Mouse (Mus musculus): ENCODE results near the gene Axdnd1. TPM values are rescaled to one million over a fixed set of nuclear protein-coding genes. Genes with fewer than 3 reads are reported as not detected.
"Not testable (repeated sequence)": the region's sequence is repeated elsewhere in the genome, so short reads cannot be mapped to it uniquely, and the experiment has no call there.

Axdnd1 gene
- total RNA-seq, 1 experiment from 2014 or later, result 2.7 TPM

DNA sequence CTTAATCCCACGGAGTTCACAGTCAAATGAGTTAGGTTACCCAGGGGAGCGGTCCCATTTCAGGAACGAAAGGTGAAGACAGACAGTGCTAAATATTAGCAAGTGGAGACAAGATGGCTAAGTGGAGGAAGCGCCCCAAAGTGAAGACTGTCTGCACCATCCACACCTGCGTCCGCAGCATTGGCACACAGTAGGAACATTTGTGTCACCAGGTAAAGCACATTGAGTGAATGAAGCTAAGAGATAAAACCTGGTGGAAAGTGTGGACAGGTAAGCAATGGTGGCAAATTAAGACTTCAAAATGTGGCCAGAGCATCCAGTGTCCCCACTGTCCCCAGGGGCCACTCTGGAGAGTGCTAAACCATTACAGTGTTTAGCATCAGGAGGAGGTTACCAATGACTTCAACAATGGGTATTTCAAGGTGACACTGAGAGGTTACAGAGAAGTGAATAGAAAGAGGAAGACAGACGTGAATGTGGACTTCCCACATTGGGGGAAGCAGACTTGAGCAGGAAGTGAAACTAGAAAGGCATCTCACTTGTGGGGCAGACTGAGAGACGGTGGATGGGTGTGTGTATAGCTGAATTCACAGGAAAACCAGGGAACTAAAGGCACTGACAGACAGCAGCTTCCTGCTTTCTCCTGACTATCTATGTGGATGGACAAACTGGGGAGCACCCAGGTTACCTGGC lies 16.2 kb upstream of the Axdnd1 start:
- no peak for DNase-seq

DNA sequence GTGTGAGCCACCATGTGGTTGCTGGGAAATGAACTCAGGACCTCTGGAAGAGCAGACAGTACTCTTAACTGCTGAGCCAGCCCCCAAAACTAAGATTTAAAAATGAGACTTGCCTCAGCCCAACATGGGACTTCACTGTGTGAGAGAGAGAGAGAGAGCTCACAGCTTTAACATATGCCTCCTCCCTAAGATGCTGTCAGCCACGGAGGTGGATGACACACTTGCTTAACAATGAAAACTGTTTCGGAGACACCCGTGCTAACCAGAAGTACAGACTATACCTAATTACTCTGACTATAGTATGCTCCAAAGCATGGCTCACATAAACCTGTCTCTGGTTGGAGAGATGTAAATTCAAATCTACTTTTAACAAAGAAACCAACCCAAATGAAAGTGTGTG lies 12.5 kb upstream of the Axdnd1 start:
- DNase-seq, result no peak

GRCm38 (mm10) chr1:156432498-156432897 lies 11.5 kb upstream of the Axdnd1 start:
- no peak for DNase-seq

GRCm38 (mm10) chr1:156428434-156428833 lies 7.5 kb upstream of the Axdnd1 start:
- DNase-seq, result no peak

DNA sequence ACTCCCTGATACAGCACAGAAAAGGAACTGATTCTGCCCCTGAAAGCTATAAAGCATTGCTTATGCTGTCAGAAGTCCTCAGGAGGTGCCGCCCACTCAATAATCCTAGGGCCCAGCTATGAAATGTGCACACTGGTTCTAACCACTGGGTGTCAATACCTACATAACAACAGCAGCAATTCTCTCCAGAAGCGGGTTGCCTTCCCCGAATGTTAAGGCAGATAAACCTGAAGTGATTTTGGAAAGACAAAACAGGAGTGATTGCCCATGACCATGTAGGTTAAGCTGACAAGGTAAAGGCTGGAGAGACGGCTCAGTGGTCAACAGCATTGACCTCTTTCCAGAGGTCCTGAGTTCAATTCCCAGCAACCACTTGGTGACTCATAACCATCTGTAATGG lies 4.8 kb upstream of the Axdnd1 start:
- no peak for DNase-seq

DNA sequence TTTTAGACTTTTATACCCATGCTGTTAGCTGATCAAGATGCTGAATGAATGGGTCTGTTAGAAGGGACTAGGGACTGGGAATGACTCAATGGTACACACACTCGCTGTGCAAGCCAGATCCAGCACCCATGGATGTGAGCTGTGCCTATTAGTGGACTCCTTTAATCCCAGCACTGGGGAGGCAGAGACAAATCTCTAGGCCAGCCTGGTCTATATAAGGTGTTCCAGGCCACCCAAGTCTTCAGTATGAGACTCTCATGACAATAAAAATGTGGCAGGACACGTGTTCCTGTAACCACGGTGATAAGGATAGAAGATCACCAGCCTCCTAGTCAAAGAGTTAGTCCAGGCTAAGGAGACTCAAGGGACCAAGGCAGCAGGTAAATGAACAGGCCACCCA lies 3.1 kb upstream of the Axdnd1 start:
- DNase-seq, result no peak

DNA sequence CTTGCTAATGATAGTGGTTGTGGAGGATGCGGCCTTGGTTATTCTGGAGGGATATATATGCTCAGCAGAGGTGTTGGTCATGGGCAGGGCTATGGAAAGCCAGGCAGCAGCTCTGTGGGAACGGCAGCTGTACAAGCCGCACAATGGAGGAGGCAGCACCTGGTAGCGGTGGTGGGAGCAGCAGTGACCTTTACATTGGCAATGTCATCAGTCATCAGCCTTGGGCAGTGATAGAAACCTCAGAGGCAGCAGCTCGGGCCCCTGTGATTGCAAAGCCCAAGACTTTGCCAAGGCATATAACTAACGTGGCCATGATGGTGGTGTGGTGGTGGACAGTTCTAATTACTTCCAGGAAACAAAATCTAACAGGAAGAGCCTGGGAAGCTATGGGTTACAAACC lies 2.5 kb upstream of the Axdnd1 start:
- DNase-seq, result peak; percentile 47

DNA sequence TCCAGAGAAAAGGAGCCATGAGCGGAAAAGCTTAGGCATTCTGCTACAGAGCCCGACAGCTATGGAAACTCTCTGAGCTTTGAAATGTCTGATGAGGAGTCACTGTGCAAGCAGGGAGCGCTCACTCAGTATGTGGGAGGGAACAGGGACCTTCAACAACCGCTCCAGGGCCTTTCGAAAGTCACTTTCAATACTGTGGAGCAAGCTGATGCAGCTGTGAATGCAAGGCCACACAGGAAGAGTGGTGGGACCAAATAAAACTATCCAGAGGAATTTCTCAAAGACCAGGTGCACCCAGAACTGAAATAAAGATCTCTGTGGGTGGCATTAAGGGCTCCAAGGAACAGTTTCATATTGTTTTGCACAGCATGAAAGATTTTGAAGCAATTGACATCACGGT lies 1.9 kb upstream of the Axdnd1 start:
- DNase-seq, result peak; percentile 58

DNA sequence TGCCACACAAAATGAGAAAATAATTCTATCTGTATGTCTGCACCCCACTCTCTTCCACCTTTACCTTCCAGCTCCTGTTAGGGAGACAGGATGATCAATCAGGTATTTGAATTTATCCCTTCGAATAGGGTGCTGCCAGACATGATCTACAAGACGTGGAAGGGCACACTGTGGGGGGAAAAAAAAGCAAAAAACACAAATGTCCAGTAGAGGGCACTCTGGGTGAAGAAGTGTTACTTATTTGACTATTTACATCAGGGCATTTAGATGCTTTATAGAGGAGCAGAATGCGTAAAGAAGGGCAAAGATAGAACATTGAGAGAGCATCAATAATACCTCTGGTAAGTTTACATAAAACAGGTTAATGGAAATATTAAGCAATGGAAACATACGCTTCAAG lies 2.8 kb downstream of the Axdnd1 start:
- peak; percentile 42 for DNase-seq

- DNase-seq, result no peak
Observed at GRCm38 (mm10) chr1:156408521-156408920, 12.4 kb downstream of the Axdnd1 start.

DNA sequence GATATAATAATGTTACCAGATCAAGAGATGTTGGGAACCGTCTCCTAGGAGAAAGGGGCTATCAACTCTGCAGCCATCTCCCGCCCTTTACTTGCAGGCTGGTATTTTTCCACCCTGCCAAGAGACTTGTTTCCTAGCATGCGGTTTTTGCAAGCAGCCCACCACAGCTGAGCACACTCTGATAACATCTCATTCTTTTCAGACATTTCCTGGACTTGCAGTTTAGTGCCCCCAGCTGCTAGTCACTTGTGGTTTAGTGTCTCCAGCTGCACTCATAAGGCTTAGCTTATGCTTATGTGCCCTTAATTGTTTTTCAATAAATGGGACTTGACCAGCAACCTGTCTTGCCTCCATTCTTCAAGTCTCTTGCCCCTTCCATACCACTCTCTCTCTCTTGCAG lies 13.0 kb downstream of the Axdnd1 start:
- DNase-seq, result no peak

- DNase-seq, result no peak
Observed at GRCm38 (mm10) chr1:156403251-156403650, 17.7 kb downstream of the Axdnd1 start.

GRCm38 (mm10) chr1:156402491-156402890 lies 18.5 kb downstream of the Axdnd1 start:
- DNase-seq, result no peak

GRCm38 (mm10) chr1:156400159-156400558 lies 20.8 kb downstream of the Axdnd1 start:
- not testable (repeated sequence) for DNase-seq

DNA sequence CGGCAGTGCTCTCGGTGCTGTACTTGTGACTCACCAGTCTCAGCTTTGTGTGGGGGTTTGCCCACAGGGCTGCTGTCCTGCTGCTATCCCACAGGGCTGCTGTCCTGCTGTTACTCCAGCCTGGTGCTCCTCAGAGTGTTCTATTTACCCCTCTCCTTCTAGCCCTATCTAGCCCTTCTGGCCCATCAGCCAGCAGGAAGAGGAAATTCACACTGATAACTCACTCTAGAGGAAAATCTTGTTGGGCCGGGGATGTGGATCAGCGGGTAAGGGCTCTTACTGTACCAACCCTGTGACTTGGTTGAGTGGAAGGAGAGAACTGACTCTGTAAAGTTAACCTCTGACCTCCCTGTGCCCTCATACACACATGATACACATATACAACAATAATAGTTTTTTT lies 27.8 kb downstream of the Axdnd1 start:
- DNase-seq, result no peak

DNA sequence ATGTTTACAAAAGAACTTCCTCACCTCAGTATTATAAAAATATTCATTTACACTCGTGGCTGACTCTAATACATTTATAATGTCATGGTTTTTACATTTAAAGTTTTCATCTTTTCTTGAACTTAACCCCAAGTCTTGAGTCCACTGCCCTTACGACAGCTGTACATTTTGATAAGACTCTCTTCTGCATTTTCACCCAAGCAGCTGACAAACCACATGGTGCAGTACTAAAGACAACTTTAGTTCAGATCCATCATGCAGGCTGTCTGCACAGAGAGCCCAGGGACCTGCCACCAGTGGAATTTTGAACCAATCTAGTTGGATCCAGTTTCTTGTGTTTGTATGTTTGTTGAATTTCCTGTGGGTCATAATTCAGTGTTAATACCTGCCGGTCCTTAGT lies 34.1 kb downstream of the Axdnd1 start:
- DNase-seq, result no peak

DNA sequence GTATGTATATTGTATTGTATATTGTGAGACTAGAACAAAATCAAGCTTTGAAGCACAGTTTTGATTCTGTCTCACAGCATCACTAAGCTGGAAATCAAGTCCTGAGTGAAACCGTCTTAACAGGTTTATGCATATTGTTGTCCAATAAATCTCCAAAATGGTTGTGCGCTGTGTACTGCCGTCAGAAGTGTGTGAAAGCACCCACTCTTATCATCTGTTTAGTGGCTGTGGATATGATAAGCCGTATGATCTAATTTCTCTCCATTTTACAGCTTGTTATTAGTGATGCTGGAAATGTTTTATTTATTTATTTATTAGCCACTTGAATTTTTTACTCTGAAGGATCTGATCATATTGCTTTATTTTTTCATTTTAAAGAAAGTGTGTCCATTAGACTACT lies 34.7 kb downstream of the Axdnd1 start:
- no peak for DNase-seq

GRCm38 (mm10) chr1:156381217-156381616 lies 39.7 kb downstream of the Axdnd1 start:
- DNase-seq, result no peak

GRCm38 (mm10) chr1:156365740-156366139 lies 55.2 kb downstream of the Axdnd1 start, which contains the start of gene Gm2000:
Gm2000 (plus strand) TSS chr1:156366040.
- DNase-seq, result no peak

DNA sequence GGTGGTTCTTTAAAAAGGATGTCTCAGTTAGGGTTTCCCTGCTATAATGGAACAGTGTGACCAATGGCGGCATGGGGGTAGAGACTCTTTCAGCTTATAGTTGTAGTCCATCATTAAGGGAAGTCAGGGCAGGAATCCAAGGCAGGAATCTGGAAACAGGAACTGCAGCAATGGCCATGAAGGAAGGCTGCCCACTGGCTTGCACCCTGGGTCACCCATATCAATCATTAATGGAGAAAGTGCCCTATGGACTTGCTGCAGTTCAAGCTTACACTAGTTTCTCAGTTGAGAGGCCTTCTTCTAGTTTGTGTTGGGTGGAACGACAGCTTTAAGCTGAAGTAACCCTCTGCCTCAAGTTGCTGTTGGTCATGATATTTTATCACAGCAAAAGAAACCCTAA lies 68.5 kb downstream of the Axdnd1 start:
- DNase-seq, result no peak

GRCm38 (mm10) chr1:156350441-156350840 lies 70.5 kb downstream of the Axdnd1 start:
- no peak for DNase-seq

DNA sequence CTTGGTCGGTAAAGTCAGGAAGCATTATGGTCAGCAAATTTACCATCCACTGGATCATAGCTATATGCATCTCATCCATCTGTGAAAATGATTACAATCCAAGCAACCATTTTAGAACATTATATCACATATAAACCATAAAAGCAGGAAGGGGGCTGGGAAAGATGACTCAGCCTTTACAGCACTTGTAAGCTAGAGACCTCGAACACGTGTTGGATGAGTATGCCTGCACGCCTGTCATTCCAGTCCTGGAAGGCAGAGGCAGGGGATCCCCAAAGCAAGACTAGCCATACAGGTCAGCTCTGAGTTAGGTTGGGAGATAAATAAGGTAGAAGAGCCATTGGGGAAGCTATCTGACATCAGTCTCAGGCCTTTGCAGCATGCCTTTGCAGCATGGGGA lies 71.9 kb downstream of the Axdnd1 start:
- no peak for DNase-seq

DNA sequence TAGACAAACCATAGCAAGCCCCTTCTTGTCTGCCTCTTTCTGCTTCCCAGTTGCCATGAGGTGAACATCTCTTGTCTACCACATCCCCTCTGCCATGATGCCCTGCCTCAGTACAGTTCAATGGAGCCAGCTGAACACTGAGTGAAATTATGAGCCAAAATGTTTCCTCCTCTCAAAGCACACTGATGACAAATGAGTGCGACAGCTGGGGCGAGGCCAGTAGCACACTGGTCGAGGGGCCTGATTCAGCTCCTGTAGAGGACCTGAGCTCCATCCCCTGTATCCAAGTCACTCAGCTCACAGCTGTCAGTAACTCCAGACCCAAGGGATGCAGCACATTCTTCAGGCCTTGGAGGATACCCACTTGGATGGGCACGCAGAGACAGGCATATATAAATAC lies 75.3 kb downstream of the Axdnd1 start:
- no peak for DNase-seq

- no peak for DNase-seq
Observed at GRCm38 (mm10) chr1:156344433-156344832, 76.5 kb downstream of the Axdnd1 start.

- DNase-seq, result no peak
Observed at GRCm38 (mm10) chr1:156340847-156341246, 80.1 kb downstream of the Axdnd1 start.
